Mouse (Mus musculus): ENCODE results near the gene Miga1. TPM values are rescaled to one million over a fixed set of nuclear protein-coding genes. Genes with fewer than 3 reads are reported as not detected.

The Miga1 gene
- total and polyA plus RNA-seq, 3 experiments, result 25.3 to 44.7 (median 32.5) TPM

DNA sequence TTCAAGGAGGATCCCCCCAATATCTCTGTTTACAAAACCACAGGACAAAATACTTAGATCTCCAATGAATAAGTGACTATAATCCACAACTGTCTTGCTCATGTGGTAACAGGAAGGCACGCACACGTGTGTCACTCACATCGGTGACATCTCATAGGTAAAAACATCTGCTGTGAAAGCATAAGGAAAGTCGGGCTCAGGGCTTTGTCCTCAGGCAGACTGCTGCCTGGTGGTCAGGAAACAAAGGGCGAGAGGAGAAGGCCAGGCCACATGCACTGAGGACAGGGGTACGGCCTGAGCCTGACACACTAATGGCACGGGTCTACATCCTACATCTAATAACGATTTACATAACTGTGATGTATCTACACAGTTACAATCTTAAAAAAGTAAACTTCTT, 65.2 kb downstream of the Miga1 start:
- DNase-seq (ENCODE audit: extremely low read depth), result no peak
- Histone ChIP-seq H3K79me2 (replicated peaks; ENCODE audit: control insufficient read depth, extremely low read depth, insufficient read depth, poor library complexity, severe bottlenecking) (no peaks in the 10 kb centered on the region), H3K27ac (ENCODE audit: insufficient read depth, low read depth) (no peak overlapping the region), H3K4me3 (replicated peaks in 1 of 3; ENCODE audit: low read depth in 2 of 3, low read length in 2 of 3, poor library complexity in 1 of 3) (no peak overlapping the region), H3K36me3 (replicated peaks in 1 of 2; ENCODE audit: control insufficient read depth in 1 of 2, insufficient read depth in 1 of 2, low read length in 1 of 2) (peaks cover 30 to 69% of the 10 kb centered on the region in 2 experiments), H3K4me1 (ENCODE audit: control insufficient read depth in 1 of 2, insufficient read depth in 2 of 2) (no peaks in the 10 kb centered on the region), H3K27me3 (replicated peaks) (no peaks in the 10 kb centered on the region), H3K9ac (ENCODE audit: insufficient read depth, low read depth) (no peak overlapping the region), H3K9me3 (replicated peaks; ENCODE audit: low read length) (no peaks in the 10 kb centered on the region), H3K4me2 (ENCODE audit: insufficient read depth, low read depth, poor library complexity, severe bottlenecking) (no peak overlapping the region)
- in situ Hi-C loops (cut with MboI; ENCODE audit: low pct_ligation_motif_present, low pct_unique_long_range_greater_than_20kb, low sequenced_read_pairs) (no loop called here), dilution Hi-C loops (cut with MboI; ENCODE audit: extremely low pct_ligation_motif_present, extremely low pct_unique_long_range_greater_than_20kb, low sequenced_read_pairs) (no loop called here)
- TF ChIP-seq RAD21 (IDR thresholded peaks at IDR 0.05; ENCODE audit: low read depth, low read length) (no peak), MAZ (IDR thresholded peaks at IDR 0.05; ENCODE audit: low read depth, low read length) (no peak), SMC3 (IDR thresholded peaks at IDR 0.05; ENCODE audit: low read depth, low read length) (no peak), GABPA (IDR thresholded peaks at IDR 0.05; ENCODE audit: insufficient replicate concordance, low read depth, low read length) (no peak), CHD1 (IDR thresholded peaks at IDR 0.05; ENCODE audit: low read depth, low read length) (no peak), RCOR1 (conservative IDR thresholded peaks at IDR 0.05; ENCODE audit: low read depth, low read length) (no peak), EP300 (IDR thresholded peaks at IDR 0.05; ENCODE audit: low read length) (no peak), KAT2A (IDR thresholded peaks at IDR 0.05; ENCODE audit: insufficient replicate concordance, low read length) (no peak)

DNA sequence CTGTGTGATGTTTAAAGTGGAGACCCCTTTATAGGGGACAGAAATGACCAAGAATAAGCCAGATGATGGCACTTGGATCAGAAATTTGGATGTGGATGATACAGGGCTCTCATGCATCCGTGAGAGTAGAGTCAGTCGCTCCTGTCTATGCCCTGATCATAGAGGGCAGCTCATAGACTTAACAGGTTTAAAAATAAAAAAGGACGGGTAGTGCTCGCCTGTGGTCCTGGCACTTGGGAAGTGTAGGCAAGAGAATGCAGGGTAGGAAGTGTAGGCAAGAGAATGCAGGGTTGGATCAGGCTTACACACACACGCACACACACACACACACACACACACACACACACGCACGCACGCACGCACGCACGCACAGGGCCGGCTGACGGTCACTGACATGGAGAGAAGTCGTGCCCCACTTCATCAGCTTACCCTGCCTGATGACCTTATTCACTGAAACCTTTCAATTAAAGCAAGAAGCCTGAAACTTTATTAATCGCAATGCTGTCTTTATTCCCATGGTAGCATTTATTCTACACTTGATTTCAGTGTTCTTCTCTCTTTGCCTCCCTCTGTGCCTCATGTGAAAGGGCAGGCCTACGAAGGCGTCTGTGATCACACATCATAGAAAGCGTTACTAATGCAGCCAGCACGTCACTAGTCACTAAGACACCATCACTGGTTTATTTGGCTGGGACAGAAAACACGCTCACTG, 67.1 kb downstream of the Miga1 start:
- H3K79me2 ChIP-seq (replicated peaks; ENCODE audit: control insufficient read depth, extremely low read depth, insufficient read depth, poor library complexity, severe bottlenecking), result no peaks in the 10 kb centered on the region
- in situ Hi-C loops (cut with MboI; ENCODE audit: low pct_ligation_motif_present, low pct_unique_long_range_greater_than_20kb, low sequenced_read_pairs) (loop anchor here (25.0 kb wide), 1 partner anchor 464 kb away; no protein-coding TSS in a partner anchor), dilution Hi-C loops (cut with MboI; ENCODE audit: extremely low pct_ligation_motif_present, extremely low pct_unique_long_range_greater_than_20kb, low sequenced_read_pairs) (no loop called here)
- no peaks in the 10 kb centered on the region for H3K27me3 ChIP-seq (replicated peaks)
- H3K9ac ChIP-seq (ENCODE audit: insufficient read depth, low read depth), result no peak overlapping the region
- no peak overlapping the region for H3K4me3 ChIP-seq (replicated peaks in 1 of 3; ENCODE audit: low read depth in 2 of 3, low read length in 2 of 3, poor library complexity in 1 of 3)
- H3K36me3 ChIP-seq (replicated peaks in 1 of 2; ENCODE audit: control insufficient read depth in 1 of 2, insufficient read depth in 1 of 2, low read length in 1 of 2), result peaks cover 30 to 56% of the 10 kb centered on the region in 2 experiments
- H3K4me1 ChIP-seq (ENCODE audit: control insufficient read depth in 1 of 2, insufficient read depth in 2 of 2), result no peaks in the 10 kb centered on the region
- no peaks in the 10 kb centered on the region for H3K9me3 ChIP-seq (replicated peaks; ENCODE audit: low read length)
- no peak for DNase-seq (ENCODE audit: extremely low read depth)
- no peak overlapping the region for H3K27ac ChIP-seq (ENCODE audit: insufficient read depth, low read depth)
- TF ChIP-seq USF1 (IDR thresholded peaks at IDR 0.05; ENCODE audit: low read depth, low read length) (no peak), CHD2 (IDR thresholded peaks at IDR 0.05; ENCODE audit: low read length) (no peak), RCOR1 (conservative IDR thresholded peaks at IDR 0.05; ENCODE audit: low read depth, low read length) (no peak), POLR2AphosphoS2 (IDR thresholded peaks at IDR 0.05; ENCODE audit: low read depth, low read length) (no peak), SIN3A (IDR thresholded peaks at IDR 0.05; ENCODE audit: low read length) (no peak), MAX (IDR thresholded peaks at IDR 0.05; ENCODE audit: low read length) (no peak), TCF12 (IDR thresholded peaks at IDR 0.05; ENCODE audit: low read depth, low read length) (no peak), ELF1 (IDR thresholded peaks at IDR 0.05; ENCODE audit: low read depth, low read length) (no peak), HCFC1 (IDR thresholded peaks at IDR 0.05; ENCODE audit: low read depth, low read length) (no peak), RAD21 (IDR thresholded peaks at IDR 0.05; ENCODE audit: low read depth, low read length) (no peak), E2F4 (IDR thresholded peaks at IDR 0.05; ENCODE audit: insufficient replicate concordance, low read depth, low read length) (no peak), ZMIZ1 (IDR thresholded peaks at IDR 0.05; ENCODE audit: low read depth, low read length) (no peak)
- H3K4me2 ChIP-seq (ENCODE audit: insufficient read depth, low read depth, poor library complexity, severe bottlenecking), result no peak overlapping the region
